Mouse (Mus musculus) cerebellum, postnatal 4 days (tissue): ENCODE results near the gene Fcamr.

Experiments used
- DNase-seq, 2 experiments: peaks; one replicate each; pipeline ENCODE4 v3.0.0; 2022; ENCODE audit warnings: low spot score in 2 of 2, mixed read lengths in 1 of 2

The Fcamr gene

GRCm38 (mm10) chr1:130800602-130801001, at the start of gene Fcamr:
Gene Fcamr, plus strand, starts transcription at chr1:130800902.
- no peak for DNase-seq

DNA sequence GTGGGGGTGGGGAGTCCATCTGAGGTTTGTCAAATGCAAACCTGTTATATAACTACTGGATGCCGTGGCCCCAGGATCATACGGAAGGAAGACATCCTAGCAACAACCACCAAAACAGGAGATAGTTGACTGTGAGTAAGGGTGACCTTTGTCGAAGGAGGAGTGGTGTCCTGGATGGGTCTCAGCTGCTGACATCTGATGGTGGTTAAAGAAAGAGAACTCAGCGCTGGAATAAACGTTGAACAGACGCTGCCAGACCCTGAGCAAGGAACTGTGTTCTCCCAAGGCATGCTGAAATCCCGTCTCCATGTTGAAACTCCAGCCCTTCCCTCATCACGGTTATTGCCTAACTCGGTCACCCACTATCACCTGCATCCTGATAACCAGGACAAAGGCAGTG, 41.0 kb upstream of the Fcamr start:
- no peak for DNase-seq

DNA sequence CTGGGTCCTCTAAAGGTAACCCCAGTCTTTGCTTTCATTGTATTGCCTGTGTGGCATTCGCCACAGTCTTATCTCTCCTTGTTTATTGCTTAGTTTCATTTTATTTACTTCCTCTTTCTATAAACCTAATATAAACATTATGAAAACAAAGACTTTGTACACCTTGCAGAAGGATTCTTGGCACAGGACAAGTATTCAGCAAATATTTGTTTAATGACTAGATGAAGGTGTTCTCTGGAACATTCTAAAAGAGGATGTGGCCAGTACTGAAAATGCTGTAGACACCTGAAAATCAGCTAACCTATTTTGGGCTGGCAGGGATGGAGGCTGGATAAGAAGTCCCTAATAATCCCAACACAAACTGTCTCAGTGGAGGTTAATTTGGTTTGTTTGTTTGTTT, 39.1 kb upstream of the Fcamr start:
- no peak for DNase-seq

DNA sequence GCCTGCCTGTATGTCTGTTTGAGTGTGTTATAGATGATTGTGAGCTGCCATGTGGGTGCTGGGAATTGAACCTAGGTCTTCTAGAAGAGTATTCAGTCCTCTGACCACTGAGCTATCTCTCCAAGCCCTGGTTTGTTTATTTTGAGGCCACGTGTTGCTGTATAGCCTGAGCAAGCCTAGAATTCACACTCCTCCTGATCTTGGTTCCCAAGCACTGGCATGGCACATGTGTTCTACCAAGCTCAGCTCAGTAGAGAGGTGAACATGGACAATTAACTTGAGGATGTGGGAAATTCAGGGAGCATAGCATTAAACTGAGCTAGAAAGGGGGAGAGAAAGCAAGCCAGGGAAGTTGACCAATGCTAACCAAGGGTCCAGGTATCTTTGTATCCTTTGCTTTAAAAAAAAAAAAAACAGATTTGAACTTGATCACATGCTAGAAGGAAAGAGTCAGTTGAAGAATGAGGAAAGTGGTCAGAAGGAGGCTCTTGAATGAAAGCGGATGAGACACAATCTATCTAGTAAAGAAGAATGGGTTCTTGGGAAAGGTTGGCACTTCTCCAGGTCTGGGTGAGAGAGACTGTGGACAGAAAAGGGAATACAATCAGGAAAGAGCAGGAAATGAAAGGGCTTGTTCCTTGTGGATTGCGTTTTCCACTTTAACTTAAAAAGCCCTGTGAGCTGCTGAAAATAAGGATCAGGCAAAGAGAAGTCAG, 38.5 kb upstream of the Fcamr start:
- no peak for DNase-seq

- DNase-seq, result no peak
Measured at GRCm38 (mm10) chr1:130764027-130764461, 36.7 kb upstream of the Fcamr start.

- DNase-seq, result no peak
Measured at GRCm38 (mm10) chr1:130767066-130767465, 33.6 kb upstream of the Fcamr start.

DNA sequence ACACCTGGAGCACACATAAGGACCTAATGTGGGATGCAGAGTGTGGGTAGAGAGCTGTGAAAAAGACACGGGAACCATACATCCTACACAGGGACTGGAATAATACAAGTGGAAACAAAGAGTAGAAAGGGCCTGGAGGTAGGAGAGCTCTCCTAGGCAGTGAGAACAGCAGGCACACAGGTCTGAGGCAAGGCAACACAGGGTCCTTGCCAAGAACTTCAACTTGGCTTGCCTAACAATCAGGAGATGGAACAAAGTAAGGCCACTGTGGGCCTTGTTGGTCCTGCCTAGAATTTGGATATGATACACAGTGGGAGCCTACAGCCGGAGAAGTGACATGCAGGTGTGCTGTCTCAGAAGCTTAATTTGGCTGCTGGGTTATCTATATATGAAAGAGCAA, 30.8 kb upstream of the Fcamr start:
- DNase-seq, result no peak

- no peak for DNase-seq
Measured at GRCm38 (mm10) chr1:130770487-130770886, 30.2 kb upstream of the Fcamr start.

- DNase-seq, result no peak
Measured at GRCm38 (mm10) chr1:130770981-130771494, 29.7 kb upstream of the Fcamr start.

- no peak for DNase-seq
Measured at GRCm38 (mm10) chr1:130775234-130775633, 25.5 kb upstream of the Fcamr start.

GRCm38 (mm10) chr1:130775691-130776331, 24.9 kb upstream of the Fcamr start:
- DNase-seq, result no peak

DNA sequence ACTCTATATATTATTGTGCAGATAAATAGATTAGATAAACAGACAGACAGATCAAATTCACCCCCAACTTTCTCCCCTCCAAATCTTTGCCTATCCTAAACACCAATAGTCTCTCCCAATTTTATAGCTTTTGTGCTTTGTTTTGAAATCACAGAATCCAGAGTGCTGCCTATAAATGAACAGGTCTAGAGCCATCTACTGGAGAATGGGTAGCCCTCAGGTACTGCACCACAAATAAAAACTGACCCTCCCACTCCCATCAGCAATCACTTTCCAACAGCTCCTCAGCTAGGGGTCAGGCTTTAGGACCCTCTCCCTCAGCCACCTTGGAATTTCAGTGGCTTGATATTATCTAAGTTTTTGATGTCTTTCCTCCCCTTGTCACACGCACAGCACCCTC, 24.1 kb upstream of the Fcamr start:
- no peak for DNase-seq

DNA sequence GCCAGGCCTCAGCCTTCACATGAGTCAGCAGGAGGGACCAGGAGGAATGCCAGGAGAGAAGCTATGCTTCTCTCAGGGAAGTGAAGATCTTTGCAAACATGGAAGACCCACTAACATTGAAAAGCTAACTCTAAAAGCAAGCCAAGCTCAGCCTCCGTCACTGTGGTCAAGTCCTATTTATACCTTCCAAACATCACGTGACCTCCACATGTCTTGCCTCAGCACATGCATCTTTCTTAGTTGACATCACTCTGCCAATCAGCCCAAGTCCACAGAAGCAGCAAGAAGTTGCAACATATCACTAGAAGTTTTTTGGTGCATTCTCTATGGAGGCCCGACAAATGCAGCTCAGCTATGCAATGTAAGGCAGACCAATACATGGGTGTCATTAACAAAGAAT, 20.8 kb upstream of the Fcamr start:
- DNase-seq, result no peak

DNA sequence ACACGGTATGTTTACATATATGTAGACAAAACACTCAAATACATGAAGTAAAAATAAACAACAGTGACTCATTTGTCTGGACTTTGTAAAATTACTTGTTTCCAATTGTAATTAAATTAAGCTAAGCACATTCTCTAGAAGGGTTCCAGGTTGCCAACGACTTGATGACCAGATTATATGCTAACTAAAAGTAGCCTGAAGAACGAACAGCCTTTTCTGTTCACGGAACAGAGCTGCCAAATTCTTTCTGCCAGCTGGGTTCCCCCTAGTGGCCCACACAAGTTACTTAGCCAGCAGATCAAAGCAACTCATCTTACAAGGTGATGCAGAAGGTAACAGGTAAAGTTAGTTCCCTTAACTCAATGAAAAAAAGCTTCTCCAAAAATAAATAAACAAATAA, 16.6 kb upstream of the Fcamr start:
- DNase-seq, result no peak

- DNase-seq, result no peak
Measured at GRCm38 (mm10) chr1:130787001-130787400, 13.7 kb upstream of the Fcamr start.

- DNase-seq, result no peak
Measured at GRCm38 (mm10) chr1:130789512-130790451, 10.9 kb upstream of the Fcamr start.

DNA sequence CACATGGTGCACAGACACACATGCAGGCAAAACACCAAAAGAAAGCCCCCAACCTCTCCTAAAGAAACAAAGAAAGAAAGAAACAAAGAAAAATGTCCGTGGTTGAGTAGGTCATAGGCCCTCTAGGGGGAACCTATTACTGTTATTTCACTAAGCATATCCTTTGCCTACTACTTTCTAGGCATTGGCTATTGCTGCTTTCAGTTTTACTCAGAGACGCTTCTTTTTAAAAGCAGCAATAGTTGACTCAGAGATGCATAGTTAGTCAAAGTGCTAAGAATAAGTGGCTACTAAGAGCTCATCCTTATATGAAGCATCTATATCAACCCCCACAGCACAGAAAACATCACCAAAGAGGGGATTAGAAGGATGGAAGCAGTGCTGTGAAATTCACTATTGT, 5.4 kb upstream of the Fcamr start:
- no peak for DNase-seq

- DNase-seq, result peak in 1 of 2 experiments; percentile 55
Measured at GRCm38 (mm10) chr1:130796967-130797684, 3.6 kb upstream of the Fcamr start.

- DNase-seq, result no peak
Measured at GRCm38 (mm10) chr1:130798037-130798436, 2.7 kb upstream of the Fcamr start.

GRCm38 (mm10) chr1:130798551-130798950, 2.2 kb upstream of the Fcamr start:
- DNase-seq, result no peak

DNA sequence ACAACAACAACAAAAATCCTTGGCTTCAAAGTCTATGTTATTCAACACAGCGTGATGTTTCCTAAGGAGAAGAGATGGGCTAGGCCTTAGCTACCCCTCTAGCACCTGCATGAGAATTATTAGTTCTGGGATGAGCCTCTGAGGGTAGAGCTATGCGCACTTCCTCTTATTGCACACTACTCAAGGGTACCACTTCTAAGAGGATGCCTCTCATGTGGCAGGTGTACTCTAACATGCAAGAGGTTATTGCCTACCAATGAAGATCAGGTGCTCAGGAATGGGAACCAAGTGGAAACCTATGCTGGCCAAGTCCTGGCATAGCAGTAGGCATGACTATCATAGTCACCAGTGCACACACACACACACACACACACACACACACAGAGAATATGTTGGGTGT, 1.3 kb upstream of the Fcamr start:
- DNase-seq, result no peak

- DNase-seq, result no peak
Measured at GRCm38 (mm10) chr1:130801511-130801910, 809 bp downstream of the Fcamr start.
